8 mouse cellular contexts compared by ENCODE assay signal in genomic region chr3:26153036-26153741, GRCm38 (mm10).
A peak's percentile ranks its signal among the peaks of the same experiment; 100 is the strongest.
DNase-seq lines count a peak whose midpoint lies in the region; ATAC-seq lines count a peak whose summit lies in the region.

No protein-coding gene starts in this region.

- peaks cover 18% of the 10 kb centered on the region for H3K4me1 ChIP-seq in midbrain, embryonic 14.5 days (ENCODE audit: control insufficient read depth, insufficient read depth, low read length)

- peak overlapping the region; percentile 69 for H3K9ac ChIP-seq in midbrain, embryonic 14.5 days (replicated peaks; ENCODE audit: low read length)

- under 1% methylated on average over 31 of the region's 31 CpGs for WGBS in midbrain, embryonic 14.5 days

- ATAC-seq in frontal cortex, adult (ENCODE audit: low TSS enrichment): peak; percentile 56
- peak; percentile 62 for ATAC-seq in midbrain, embryonic 14.5 days (ENCODE audit: low FRiP score, low TSS enrichment)

- peak overlapping the region; percentile 58 for H3K4me3 ChIP-seq in midbrain, embryonic 14.5 days (replicated peaks; ENCODE audit: low read depth, low read length)

- peak overlapping the region; percentile 66 for H3K4me2 ChIP-seq in midbrain, embryonic 14.5 days (ENCODE audit: low read length)

- no peaks in the 10 kb centered on the region for H3K27me3 ChIP-seq in midbrain, embryonic 14.5 days (ENCODE audit: control insufficient read depth, insufficient read depth, low read length)

- peak; percentile 41 to 59 for DNase-seq in layer of hippocampus, adult 18-20 months (ENCODE audit: low spot score in 2 of 2)
- DNase-seq in layer of hippocampus, adult 9-10 months (ENCODE audit: low spot score): no peak
- DNase-seq in cerebellum, adult 9-10 months: peak; percentile 63
- DNase-seq in kidney, postnatal 14 days: peak; percentile 5
- DNase-seq in midbrain, embryonic 14.5 days: peak; percentile 80
- peak; percentile 3 for DNase-seq in yolk sac, embryonic 10.5 days (ENCODE audit: low spot score)
- no peak for DNase-seq in thymus, adult 18-20 months

- H3K9me3 ChIP-seq in midbrain, embryonic 14.5 days (ENCODE audit: control insufficient read depth, low read length): no peaks in the 10 kb centered on the region

- no peaks in the 10 kb centered on the region for H3K36me3 ChIP-seq in midbrain, embryonic 14.5 days (ENCODE audit: control insufficient read depth, insufficient read depth, low read length)

- peak overlapping the region; percentile 70 for H3K27ac ChIP-seq in midbrain, embryonic 14.5 days (replicated peaks; ENCODE audit: low read depth, low read length)

Comparison
In these comparisons a context has a peak if more than half of its experiments do, and no peak if none do; other contexts are left out.
1. DNase-seq: peak in layer of hippocampus, adult 18-20 months (2 of 2), cerebellum, adult 9-10 months (single experiment), kidney, postnatal 14 days (single experiment), midbrain, embryonic 14.5 days (single experiment) and yolk sac, embryonic 10.5 days (single experiment); none in layer of hippocampus, adult 9-10 months (single experiment) and thymus, adult 18-20 months (0 of 2).